Mouse (Mus musculus) heart, adult 2 months (tissue): Measurements from ENCODE around the gene Hist1h2af.

Source experiments
- CTCF ChIP-seq: fragments of 200-600 bp; IDR thresholded peaks from 2 replicates; pipeline ENCODE4 v1.8.1; 2022; ENCODE audit warnings: antibody characterized with exemption, mild to moderate bottlenecking, moderate library complexity
- POLR2A ChIP-seq: fragments of 200-500 bp; IDR thresholded peaks from 2 replicates; pipeline ENCODE4 v1.6.1; 2011; ENCODE audit warnings: mild to moderate bottlenecking, low read depth, low read length, control low read depth; ENCODE audit not compliant: insufficient read depth

- TF ChIP-seq CTCF (no peak), POLR2A (no peak)
Observed at GRCm38 (mm10) chr13:23517603-23518294, 16.0 kb upstream of the Hist1h2af start.
